Mouse (Mus musculus) spleen, adult 2 months (tissue): Measurements from ENCODE around the gene Akp3.

ENCODE experiments used
- CTCF ChIP-seq: fragments of 200-500 bp; IDR thresholded peaks from 2 replicates; pipeline ENCODE4 v1.5.1; 2011; ENCODE audit warnings: mild to moderate bottlenecking, inconsistent platforms; ENCODE audit not compliant: insufficient read depth, insufficient read length, insufficient replicate concordance; ENCODE audit errors: extremely low read depth
- POLR2A ChIP-seq: fragments of 200-500 bp; IDR thresholded peaks from 2 replicates; pipeline ENCODE4 v1.6.1; 2011; ENCODE audit warnings: low read depth, low read length, inconsistent platforms

- no peak for TF ChIP-seq POLR2A
- TF ChIP-seq CTCF, result no peak
These were observed at the start of gene Akp3 for GRCm38 (mm10) chr1:87124673-87125072.
